8 mouse cellular contexts compared by ENCODE assay signal in genomic region chr1:105993196-105993595, GRCm38 (mm10). TPM values are rescaled to one million over a fixed set of nuclear protein-coding genes. Genes with fewer than 3 reads are reported as not detected.
A peak's percentile ranks its signal among the peaks of the same experiment; 100 is the strongest.
DNase-seq lines count a peak whose midpoint lies in the region; ATAC-seq and TF ChIP-seq lines count a peak whose summit lies in the region.

No protein-coding gene starts in this region.

- no peak overlapping the region for H3K27ac ChIP-seq in neural tube, embryonic 11.5 days (ENCODE audit: low read depth, low read length)
- H3K27ac ChIP-seq in lung, embryonic 14.5 days (ENCODE audit: low read depth), result no peak overlapping the region
- H3K27ac ChIP-seq in stomach, embryonic 15.5 days, result peak overlapping the region; percentile 76; the same call in 1 of the 2 replicates

- ATAC-seq in neural tube, embryonic 11.5 days (ENCODE audit: insufficient read depth, low FRiP score, low TSS enrichment), result no peak
- ATAC-seq in lung, embryonic 14.5 days (ENCODE audit: insufficient read depth), result no peak
- no peak for ATAC-seq in stomach, embryonic 15.5 days (ENCODE audit: insufficient read depth, low FRiP score, low read depth)

- no peak for TF ChIP-seq CTCF in lung, embryonic 14.5 days (IDR thresholded peaks at IDR 0.05; ENCODE audit: low read depth)

- H3K27me3 ChIP-seq in neural tube, embryonic 11.5 days (ENCODE audit: control insufficient read depth, insufficient read depth, low read length), result no peaks in the 10 kb centered on the region
- H3K27me3 ChIP-seq in lung, embryonic 14.5 days (ENCODE audit: insufficient read depth, low read length), result no peaks in the 10 kb centered on the region
- no peaks in the 10 kb centered on the region for H3K27me3 ChIP-seq in stomach, embryonic 15.5 days (replicated peaks)

- 8% methylated on average over 7 of the region's 7 CpGs for WGBS in neural tube, embryonic 11.5 days
- WGBS in lung, embryonic 14.5 days, result 6% methylated on average over 7 of the region's 7 CpGs
- 12% methylated on average over 7 of the region's 7 CpGs for WGBS in stomach, embryonic 15.5 days

- peak overlapping the region; percentile 67 for H3K4me2 ChIP-seq in neural tube, embryonic 11.5 days (ENCODE audit: low read depth)
- H3K4me2 ChIP-seq in lung, embryonic 14.5 days, result peak overlapping the region; percentile 99
- peak overlapping the region; percentile 95 for H3K4me2 ChIP-seq in stomach, embryonic 15.5 days

- H3K9ac ChIP-seq in neural tube, embryonic 11.5 days (ENCODE audit: low read length), result peak overlapping the region; percentile 66
- peak overlapping the region; percentile 71 for H3K9ac ChIP-seq in lung, embryonic 14.5 days
- peak overlapping the region; percentile 73; the same call in 1 of the 2 replicates for H3K9ac ChIP-seq in stomach, embryonic 15.5 days

- intact Hi-C loops in gastrocnemius, postnatal 14 days (cut with DNase I; ENCODE audit: low total_unique reads), result no loop called here

- H3K4me1 ChIP-seq in neural tube, embryonic 11.5 days (ENCODE audit: control insufficient read depth, insufficient read depth, low read length), result peaks cover 12% of the 10 kb centered on the region
- H3K4me1 ChIP-seq in lung, embryonic 14.5 days (ENCODE audit: insufficient read depth), result peaks cover 15% of the 10 kb centered on the region
- peaks cover 11% of the 10 kb centered on the region; the same call in 1 of the 2 replicates for H3K4me1 ChIP-seq in stomach, embryonic 15.5 days

- H3K36me3 ChIP-seq in neural tube, embryonic 11.5 days (ENCODE audit: control insufficient read depth, insufficient read depth, low read length), result no peaks in the 10 kb centered on the region
- no peaks in the 10 kb centered on the region for H3K36me3 ChIP-seq in lung, embryonic 14.5 days (ENCODE audit: insufficient read depth)
- no peaks in the 10 kb centered on the region for H3K36me3 ChIP-seq in stomach, embryonic 15.5 days

- H3K9me3 ChIP-seq in neural tube, embryonic 11.5 days (ENCODE audit: control insufficient read depth, low read length), result no peaks in the 10 kb centered on the region
- no peaks in the 10 kb centered on the region for H3K9me3 ChIP-seq in lung, embryonic 14.5 days (ENCODE audit: low read depth, low read length)
- H3K9me3 ChIP-seq in stomach, embryonic 15.5 days, result no peaks in the 10 kb centered on the region

- DNase-seq in neural tube, embryonic 11.5 days (ENCODE audit: low spot score), result no peak
- DNase-seq in neural tube, embryonic 10.5 days (ENCODE audit: extremely low spot score, low spot score), result no peak
- DNase-seq in c-Kit-negative CD71-positive TER-119-positive erythroid progenitor cells, embryonic 14.5 days (ENCODE audit: low read depth, low spot score), result peak; percentile 2
- peak; percentile 27 for DNase-seq in gastrocnemius, postnatal 14 days
- DNase-seq in kidney, adult 18-20 months, result peak; percentile 50
- peak; percentile 76 for DNase-seq in lung, embryonic 14.5 days
- DNase-seq in left cerebral cortex, adult 9 months (ENCODE audit: low spot score in 2 of 2), result no peak

- H3K4me3 ChIP-seq in neural tube, embryonic 11.5 days (ENCODE audit: low read depth, low read length), result peak overlapping the region; percentile 58
- H3K4me3 ChIP-seq in lung, embryonic 14.5 days (ENCODE audit: low read depth, low read length), result peak overlapping the region; percentile 78
- H3K4me3 ChIP-seq in stomach, embryonic 15.5 days (replicated peaks), result peak overlapping the region; percentile 78

RNA-seq across cellular contexts. Expression of gene Zcchc2, which starts 3.0 kb away (rescaled TPM):
- 1.9 and 2.6 TPM in 2 replicates for polyA plus RNA-seq in neural tube, embryonic 11.5 days (2014; fragmentation: Nextera tagmentation; extraction: Ambion mirVana)
- total RNA-seq in gastrocnemius, postnatal 14 days (2021), result 1 to 10 TPM; 5.6 to 6.5 TPM
- polyA plus RNA-seq in lung, embryonic 14.5 days (2014; fragmentation: Nextera tagmentation; extraction: Ambion mirVana), result 3.1 and 3.2 TPM in 2 replicates
- 2.5 TPM in 2 replicates for polyA plus RNA-seq in stomach, embryonic 15.5 days (2015; fragmentation: Nextera tagmentation; extraction: Ambion mirVana)

Comparison
In these comparisons a context has a peak if more than half of its experiments do, and no peak if none do; other contexts are left out.
1. DNase-seq: peak in c-Kit-negative CD71-positive TER-119-positive erythroid progenitor cells, embryonic 14.5 days (single experiment), gastrocnemius, postnatal 14 days (single experiment), kidney, adult 18-20 months (single experiment) and lung, embryonic 14.5 days (single experiment); none in neural tube, embryonic 11.5 days (single experiment), neural tube, embryonic 10.5 days (single experiment) and left cerebral cortex, adult 9 months (0 of 2).
2. Peak in every context shown above with its lines, with median percentiles within 50 percentile points of each other: H3K4me2 ChIP-seq, H3K4me3 ChIP-seq and H3K9ac ChIP-seq.